Mouse (Mus musculus) lung, adult 2 months (tissue): Measurements from ENCODE around the gene Atn1. TPM values are rescaled to one million over a fixed set of nuclear protein-coding genes. Genes with fewer than 3 reads are reported as not detected.
A peak's percentile ranks its signal among the peaks of the same experiment; 100 is the strongest.

Experiments
- DNase-seq: peaks from one replicate; pipeline ENCODE4 v3.0.0; 2022
- H3K4me1 ChIP-seq: fragments of 200-500 bp; 2 replicates; pipeline ENCODE4 v1.6.1; 2011; ENCODE audit warnings: low read length; ENCODE audit not compliant: control insufficient read depth, insufficient read depth
- H3K4me3 ChIP-seq: fragments of 200-500 bp; replicated peaks from 2 replicates; pipeline ENCODE3; 2011; ENCODE audit warnings: low read depth, mild to moderate bottlenecking, control low read depth, low read length; ENCODE audit errors: extremely low read depth
- CTCF ChIP-seq: fragments of 200-500 bp; IDR thresholded peaks from 2 replicates; pipeline ENCODE4 v1.5.1; 2011; ENCODE audit warnings: mild to moderate bottlenecking, low read length, control low read depth; ENCODE audit not compliant: insufficient read depth
- POLR2A ChIP-seq: fragments of 200-500 bp; IDR thresholded peaks from 2 replicates; pipeline ENCODE4 v1.6.1; 2011; ENCODE audit warnings: low read depth, mild to moderate bottlenecking, control low read depth, low read length, borderline replicate concordance; ENCODE audit errors: extremely low read depth
- WGBS: fragments of 180-500 bp; shearing (Covaris S2); methylation state at CpG from one replicate; pipeline ENCODE4 v1.1.7; 2018; 5-methylcytosine and 5-hydroxymethylcytosine counted together
- polyA plus RNA-seq: library from polyadenylated mRNA; depleted of rRNA; stranded (reverse); fragments of >200 nt; gene quantifications from 2 replicates; pipeline ENCODE4 v1.2.3, GENCODE M21; 2012

Gene Atn1
- polyA plus RNA-seq, 1 experiment, result 64.6 TPM

- TF ChIP-seq POLR2A (no peak), CTCF (peak; percentile 91)
- no peak overlapping the region for H3K4me3 ChIP-seq
- DNase-seq, result peak; percentile 63
- 38% methylated on average over 3 of the region's 3 CpGs for WGBS
- H3K4me1 ChIP-seq, result no peaks in the 10 kb centered on the region
These were observed 53.6 kb downstream of the Atn1 start for GRCm38 (mm10) chr6:124702784-124703103.

GRCm38 (mm10) chr6:124702102-124702783 lies 54.1 kb downstream of the Atn1 start:
- DNase-seq, result no peak
- no peaks in the 10 kb centered on the region for H3K4me1 ChIP-seq
- TF ChIP-seq CTCF (no peak), POLR2A (no peak)
- 88% methylated on average over 17 of the region's 17 CpGs for WGBS
- no peak overlapping the region for H3K4me3 ChIP-seq

GRCm38 (mm10) chr6:124701338-124701737 lies 55.0 kb downstream of the Atn1 start:
- 82% methylated on average over 8 of the region's 8 CpGs for WGBS
- DNase-seq, result no peak

GRCm38 (mm10) chr6:124699962-124700610 lies 56.2 kb downstream of the Atn1 start:
- 63% methylated on average over 11 of the region's 11 CpGs for WGBS
- peak; percentile 40 for DNase-seq

More at GRCm38 (mm10) chr6:124701338-124701737, 55.0 kb downstream of the Atn1 start:
- TF ChIP-seq POLR2A (no peak), CTCF (no peak)
- Histone ChIP-seq H3K4me3 (no peak overlapping the region), H3K4me1 (no peaks in the 10 kb centered on the region)

GRCm38 (mm10) chr6:124699366-124699765 lies 57.0 kb downstream of the Atn1 start:
- Histone ChIP-seq H3K4me3 (no peak overlapping the region), H3K4me1 (peaks cover 4% of the 10 kb centered on the region)
- TF ChIP-seq POLR2A (no peak), CTCF (no peak)
- no peak for DNase-seq
- WGBS, result 89% methylated on average over 4 of the region's 4 CpGs

More at GRCm38 (mm10) chr6:124699962-124700610, 56.2 kb downstream of the Atn1 start:
- Histone ChIP-seq H3K4me3 (no peak overlapping the region), H3K4me1 (no peaks in the 10 kb centered on the region)
- TF ChIP-seq CTCF, result no peak
- no peak for TF ChIP-seq POLR2A

- no peak for TF ChIP-seq POLR2A
- TF ChIP-seq CTCF, result no peak
- WGBS, result 75% methylated on average over 6 of the region's 6 CpGs
- DNase-seq, result no peak
- no peak overlapping the region for H3K4me3 ChIP-seq
- peaks cover 10% of the 10 kb centered on the region for H3K4me1 ChIP-seq
These were observed 57.6 kb downstream of the Atn1 start for GRCm38 (mm10) chr6:124698751-124699150.

- TF ChIP-seq CTCF, result no peak
- no peak for TF ChIP-seq POLR2A
- no peak for DNase-seq
- 82% methylated on average over 7 of the region's 7 CpGs for WGBS
- Histone ChIP-seq H3K4me3 (no peak overlapping the region), H3K4me1 (peaks cover 17% of the 10 kb centered on the region)
These were observed 59.7 kb downstream of the Atn1 start for GRCm38 (mm10) chr6:124696441-124697150.

- H3K4me3 ChIP-seq, result no peak overlapping the region
- peak; percentile 75 for DNase-seq
- TF ChIP-seq POLR2A (no peak), CTCF (no peak)
- peaks cover 17% of the 10 kb centered on the region for H3K4me1 ChIP-seq
- 41% methylated on average over 15 of the region's 15 CpGs for WGBS
These were observed 62.0 kb downstream of the Atn1 start for GRCm38 (mm10) chr6:124694166-124694955.
